Mouse (Mus musculus): Measurements from ENCODE around the gene Rora. TPM values are rescaled to one million over a fixed set of nuclear protein-coding genes. Genes with fewer than 3 reads are reported as not detected.

Rora gene
- total RNA-seq, 2 experiments from 2014 or later, result 21.2 to 31.2 TPM

DNA sequence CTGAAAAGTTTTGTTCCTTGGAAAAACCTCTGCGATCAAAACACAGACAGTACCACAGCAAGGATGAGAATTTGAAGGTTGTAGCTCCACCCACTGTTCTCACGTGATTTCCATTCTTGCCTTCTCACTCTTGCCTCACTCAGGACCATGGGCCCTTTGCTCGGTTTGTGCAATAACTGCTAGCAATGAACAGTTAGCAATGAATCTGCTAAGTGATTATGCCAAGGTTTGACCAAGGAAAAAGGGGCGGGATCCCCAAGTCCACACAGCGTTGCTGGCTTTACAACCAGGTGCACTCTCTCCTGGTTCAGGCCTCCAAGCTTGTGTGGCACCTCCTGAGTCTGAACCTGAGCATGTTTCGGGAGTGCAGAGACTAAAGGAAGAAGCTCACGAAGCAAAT, 576.3 kb downstream of the Rora start:
- DNase-seq (ENCODE audit: low spot score), result no peak
- intact Hi-C loops (cut with DNase I), result no loop called here

DNA sequence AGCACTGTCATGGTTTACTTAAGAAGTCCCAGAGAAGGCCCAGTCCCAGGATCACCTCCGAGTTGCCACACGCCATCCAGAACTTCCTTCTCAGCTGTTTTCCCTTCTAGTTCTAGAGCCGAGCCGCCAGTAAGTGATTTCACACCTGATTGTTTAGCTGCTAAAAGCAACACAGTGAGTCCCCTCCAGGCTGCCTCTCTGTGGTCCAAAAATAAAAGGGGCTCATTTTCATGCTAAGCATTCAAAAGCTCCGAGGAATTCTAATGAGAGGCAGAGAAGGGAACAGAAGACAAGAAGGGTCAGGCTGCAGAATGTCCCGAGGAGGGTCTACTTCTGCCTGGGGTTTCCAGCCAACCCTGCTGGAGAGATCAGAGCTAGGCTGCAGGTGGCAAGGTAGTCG, 580.9 kb downstream of the Rora start:
- DNase-seq (ENCODE audit: low spot score), result no peak
- intact Hi-C loops (cut with DNase I), result no loop called here

GRCm38 (mm10) chr9:69237316-69237715, 583.7 kb downstream of the Rora start:
- DNase-seq (ENCODE audit: low spot score), result no peak

GRCm38 (mm10) chr9:69242538-69242937, 589.0 kb downstream of the Rora start:
- intact Hi-C loops (cut with DNase I), result no loop called here
- no peak for DNase-seq (ENCODE audit: low spot score)

More at GRCm38 (mm10) chr9:69237316-69237715, 583.7 kb downstream of the Rora start:
- intact Hi-C loops (cut with DNase I), result no loop called here

- intact Hi-C loops (cut with DNase I), result no loop called here
- no peak for DNase-seq (ENCODE audit: low spot score)
Measured at GRCm38 (mm10) chr9:69243626-69244025, 590.0 kb downstream of the Rora start.

DNA sequence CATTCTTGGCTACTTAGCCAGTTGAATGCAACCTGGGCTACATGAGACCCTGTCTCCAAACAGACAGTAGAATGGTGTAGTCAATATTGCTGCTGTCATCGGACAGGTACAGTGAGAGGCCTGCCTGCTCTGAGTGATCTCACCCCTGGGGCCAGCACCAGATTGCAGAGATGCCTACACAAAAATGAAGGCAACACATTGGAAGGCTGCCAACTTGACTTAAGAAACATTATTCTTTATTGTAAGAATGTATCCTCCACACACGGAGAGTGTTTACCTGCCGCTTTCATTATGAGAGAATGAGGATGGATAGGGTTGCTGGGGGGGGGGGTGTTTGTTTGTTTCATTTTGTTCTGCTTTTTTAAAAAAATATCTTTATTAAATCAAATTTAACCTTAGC, 592.6 kb downstream of the Rora start:
- intact Hi-C loops (cut with DNase I), result no loop called here
- no peak for DNase-seq (ENCODE audit: low spot score)

DNA sequence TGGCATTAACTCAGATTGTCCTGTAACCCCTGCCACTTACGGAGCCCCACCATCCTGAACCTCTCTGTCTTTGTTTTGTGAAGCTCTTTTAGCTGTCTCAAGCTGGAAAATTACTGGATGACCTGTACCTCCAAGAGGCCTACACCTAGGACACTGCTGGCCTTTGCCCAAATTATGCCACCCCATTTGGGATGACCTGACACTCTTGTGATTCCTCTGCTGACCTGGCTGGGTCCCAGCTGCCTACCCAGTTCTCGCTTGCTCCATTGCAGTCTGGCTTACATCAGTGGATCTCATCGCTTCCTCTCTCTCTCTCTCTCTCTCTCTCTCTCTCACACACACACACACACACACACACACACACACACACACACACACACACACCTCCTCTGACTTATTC, 596.0 kb downstream of the Rora start:
- intact Hi-C loops (cut with DNase I), result no loop called here
- no peak for DNase-seq (ENCODE audit: low spot score)

DNA sequence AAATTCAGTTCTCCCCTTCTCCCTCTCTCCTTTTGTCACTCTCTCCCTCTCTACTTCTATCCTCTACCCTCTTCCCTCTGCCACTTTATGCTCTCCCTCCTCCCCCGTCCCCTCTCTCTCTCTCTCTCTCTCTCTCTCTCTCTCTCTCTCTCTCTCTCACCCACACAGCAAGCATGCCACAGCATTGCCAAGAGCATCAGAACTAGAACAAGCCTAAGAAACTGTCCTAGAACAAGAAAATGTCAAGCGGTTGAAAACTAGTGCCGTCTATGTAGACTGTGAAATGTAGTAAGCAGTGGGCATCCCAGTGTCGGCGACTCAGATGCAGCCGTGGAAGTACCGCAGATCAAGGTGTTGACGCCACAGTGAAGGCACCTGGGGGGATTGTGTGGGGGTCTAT, 596.7 kb downstream of the Rora start:
- no peak for DNase-seq (ENCODE audit: low spot score)
- intact Hi-C loops (cut with DNase I), result no loop called here

DNA sequence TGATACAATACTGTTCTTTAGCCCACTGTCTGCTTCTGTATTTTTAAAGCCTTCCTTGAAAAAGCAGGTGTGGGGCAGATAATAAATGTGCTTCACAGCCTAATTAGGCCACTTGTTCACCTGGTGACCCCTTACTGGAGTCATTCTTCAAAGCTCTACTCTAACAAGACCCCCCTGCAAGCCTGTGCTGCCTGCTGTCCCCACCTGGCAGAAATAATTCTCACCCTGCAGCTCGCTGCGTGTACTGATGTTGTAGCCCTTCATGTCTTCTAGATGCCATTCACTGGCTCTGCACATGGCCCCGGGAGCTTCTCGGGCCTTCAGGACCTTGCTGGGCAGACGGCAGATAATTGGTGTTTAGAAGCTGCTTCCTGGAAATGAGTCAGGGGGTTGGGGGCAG, 604.9 kb downstream of the Rora start:
- intact Hi-C loops (cut with DNase I), result no loop called here

DNA sequence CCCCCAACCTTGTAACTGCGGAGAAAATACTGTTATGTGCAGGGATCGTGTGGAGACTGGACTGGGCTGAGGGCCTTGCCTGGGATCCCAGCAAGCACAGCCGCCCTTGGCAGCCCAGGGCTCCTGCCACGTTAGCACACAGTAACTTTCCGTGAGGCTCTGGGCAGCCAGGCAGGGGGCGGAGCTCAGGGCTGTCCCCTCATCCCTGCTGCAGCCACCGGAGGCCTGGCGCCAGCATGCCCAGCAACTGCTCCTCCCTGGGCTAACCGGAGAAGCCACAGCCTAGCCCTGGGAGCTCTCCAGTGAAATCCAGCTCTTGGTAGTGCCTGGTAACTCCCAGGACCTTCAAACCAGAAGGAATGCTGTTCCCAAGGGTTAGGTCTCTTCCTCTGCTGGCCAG, 605.8 kb downstream of the Rora start:
- intact Hi-C loops (cut with DNase I), result no loop called here

More for the DNA sequence above, 604.9 kb downstream of the Rora start:
- no peak for DNase-seq (ENCODE audit: low spot score)

GRCm38 (mm10) chr9:69265151-69265550, 611.6 kb downstream of the Rora start:
- intact Hi-C loops (cut with DNase I), result no loop called here
- no peak for DNase-seq (ENCODE audit: low spot score)

More for the DNA sequence above, 605.8 kb downstream of the Rora start:
- peak; percentile 76 for DNase-seq (ENCODE audit: low spot score)

- intact Hi-C loops (cut with DNase I), result no loop called here
- DNase-seq (ENCODE audit: low spot score), result no peak
Measured at GRCm38 (mm10) chr9:69270374-69270773, 616.8 kb downstream of the Rora start.

DNA sequence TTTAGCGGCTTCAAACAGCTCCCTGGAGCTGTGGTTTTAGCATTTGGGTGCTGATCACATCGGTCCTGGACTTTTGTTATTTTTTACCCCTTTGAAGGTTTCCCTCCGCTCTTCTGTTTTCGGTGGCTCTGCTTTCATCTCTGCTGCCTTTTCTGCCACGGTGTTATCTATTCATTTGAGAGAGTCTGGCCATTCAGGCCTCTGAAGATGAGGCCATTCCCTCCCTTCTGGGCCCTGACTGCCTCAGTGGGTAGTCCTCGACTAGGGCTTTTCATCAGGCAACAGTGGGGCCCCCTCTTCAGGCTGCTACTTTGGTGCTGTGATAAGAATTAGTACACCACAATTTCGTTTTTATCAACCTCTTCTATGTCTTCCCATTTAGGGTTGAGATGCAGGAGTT, 617.3 kb downstream of the Rora start:
- no peak for DNase-seq (ENCODE audit: low spot score)

GRCm38 (mm10) chr9:69272884-69273283, 619.3 kb downstream of the Rora start:
- no peak for DNase-seq (ENCODE audit: low spot score)
- intact Hi-C loops (cut with DNase I), result no loop called here

More for the DNA sequence above, 617.3 kb downstream of the Rora start:
- intact Hi-C loops (cut with DNase I), result no loop called here

GRCm38 (mm10) chr9:69274766-69275485, 621.3 kb downstream of the Rora start:
- intact Hi-C loops (cut with DNase I), result no loop called here
- no peak for DNase-seq (ENCODE audit: low spot score)

GRCm38 (mm10) chr9:69277256-69277655, 623.7 kb downstream of the Rora start:
- no peak for DNase-seq (ENCODE audit: low spot score)
- intact Hi-C loops (cut with DNase I), result no loop called here

- DNase-seq (ENCODE audit: low spot score), result no peak
- intact Hi-C loops (cut with DNase I), result no loop called here
Measured at GRCm38 (mm10) chr9:69285011-69285410, 631.4 kb downstream of the Rora start.

DNA sequence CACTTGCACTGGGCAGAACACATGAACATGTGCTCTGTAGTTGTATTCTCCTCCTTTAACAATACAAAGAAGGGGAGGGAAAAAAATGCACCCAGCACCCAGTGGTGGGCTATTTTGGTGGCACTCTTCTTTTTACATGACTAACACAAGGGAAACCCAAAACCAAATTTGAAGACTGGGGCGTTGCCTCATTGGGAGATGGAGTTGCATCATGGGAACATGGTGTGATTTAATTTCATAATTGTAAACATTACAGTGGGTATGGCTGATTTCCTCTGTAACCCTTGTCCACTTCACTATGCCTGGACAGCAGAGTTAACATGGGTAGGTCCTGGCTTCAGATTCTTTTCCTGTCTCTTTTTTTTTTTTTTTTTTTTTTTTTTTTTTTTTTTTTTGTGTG, 634.5 kb downstream of the Rora start:
- DNase-seq (ENCODE audit: low spot score), result no peak
- intact Hi-C loops (cut with DNase I), result no loop called here

DNA sequence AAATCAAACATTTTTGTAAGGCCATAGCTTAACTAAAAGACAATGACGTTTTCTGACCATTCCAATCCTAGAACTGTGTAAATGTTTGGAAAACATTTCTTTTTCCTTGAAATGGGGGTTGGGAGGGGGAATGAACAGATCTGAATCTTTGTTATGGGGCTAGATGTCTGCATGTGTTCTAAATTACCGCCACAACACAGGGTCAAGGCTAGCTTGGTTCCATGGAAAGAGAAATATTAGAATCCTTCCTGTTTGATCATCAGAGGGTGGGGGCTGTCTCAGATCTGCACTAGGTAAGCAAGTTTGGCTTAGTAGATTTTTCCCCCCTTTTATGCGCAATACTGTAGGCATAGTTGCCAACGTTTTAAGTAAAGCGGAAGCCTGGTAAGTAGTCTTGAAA, 635.0 kb downstream of the Rora start:
- DNase-seq (ENCODE audit: low spot score), result no peak
- intact Hi-C loops (cut with DNase I), result no loop called here

DNA sequence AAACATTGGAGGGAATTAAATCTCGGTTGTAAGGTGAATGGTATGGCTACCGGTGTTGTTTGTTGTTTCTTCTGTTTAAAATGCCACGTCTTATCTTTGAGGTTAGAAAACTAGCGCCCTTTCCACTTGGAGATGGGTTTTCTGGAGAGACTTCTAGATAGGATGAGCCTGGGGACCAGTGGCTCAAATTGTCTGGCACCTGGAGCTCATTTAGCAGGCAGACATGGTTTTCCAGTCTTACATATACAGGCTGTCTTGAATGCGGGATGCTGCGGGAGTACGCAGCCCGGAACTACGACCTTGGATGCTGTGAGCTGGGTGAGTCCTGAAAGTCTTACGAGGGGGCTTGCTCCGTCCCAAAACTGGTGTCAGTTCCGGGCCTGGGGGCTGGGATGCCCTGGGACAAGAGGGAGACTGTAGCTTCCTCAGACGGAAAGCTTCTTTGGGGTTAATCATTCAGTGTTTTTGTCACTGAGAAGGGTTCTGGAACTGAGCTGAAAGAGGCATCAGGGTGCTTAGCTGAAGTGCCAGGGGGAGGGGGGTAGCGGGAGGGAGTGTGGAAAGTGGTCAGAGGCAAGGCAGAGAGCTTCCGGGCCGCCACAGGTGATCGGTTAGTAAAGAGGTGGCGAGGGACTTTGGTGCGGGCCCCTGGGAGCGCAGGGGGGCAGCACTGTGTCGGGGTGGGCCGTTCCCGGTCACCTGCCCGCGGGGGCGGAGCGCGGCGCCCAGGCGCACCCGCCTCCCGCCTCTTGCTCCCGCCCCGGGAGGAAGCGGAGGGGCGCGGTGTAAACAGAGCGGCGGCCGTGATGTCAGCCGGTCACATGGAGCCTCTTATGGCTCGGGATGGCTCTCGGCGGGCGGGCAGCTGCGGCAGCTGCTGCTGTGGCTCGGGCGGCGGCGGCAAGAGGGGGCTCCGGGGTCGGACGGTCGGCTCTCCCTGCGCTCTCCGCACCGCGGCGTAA, 635.8 kb downstream of the Rora start:
- peak; percentile 86 for DNase-seq (ENCODE audit: low spot score)
- intact Hi-C loops (cut with DNase I), result loop anchor here (10.0 kb wide), 2 partner anchors 165 to 1275 kb away; no protein-coding TSS in a partner anchor

Measured in heart, postnatal 25 days (tissue).